17 mouse cellular contexts compared by ENCODE assay signal in the genomic region with DNA sequence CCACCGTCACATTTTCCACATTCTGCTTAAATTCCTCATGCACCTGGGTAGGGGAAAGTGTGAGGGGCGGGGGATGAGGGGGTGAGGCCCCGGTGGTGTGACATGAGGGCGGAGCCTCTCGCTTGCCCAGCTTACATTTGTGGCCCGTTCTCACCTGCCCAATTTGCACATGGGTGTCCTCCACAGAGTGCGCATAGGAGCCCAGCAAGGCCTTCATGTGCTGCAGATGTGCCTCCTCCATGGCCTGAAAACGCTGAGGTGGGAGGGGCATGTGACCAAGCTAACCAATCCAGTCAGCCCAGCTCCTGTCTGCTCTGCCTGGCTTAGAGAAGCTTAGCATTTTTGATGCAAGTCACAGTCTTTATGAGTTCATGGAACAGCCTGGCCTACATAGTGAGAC. TPM values are rescaled to one million over a fixed set of nuclear protein-coding genes. Genes with fewer than 3 reads are reported as not detected.
"Had no signal": no experiment of that assay in that cellular context is flagged by ENCODE, and none has a peak within 500 bp of the region (broad histone marks: within the 10 kb centered on the region; RNA-seq: fewer than 3 reads in every experiment).

No protein-coding gene starts in this region.

- H3K4me2 ChIP-seq: liver, embryonic 15.5 days; midbrain, embryonic 13.5 days; neural tube, embryonic 12.5 days; stomach, embryonic 15.5 days had no signal

- H3K27me3 ChIP-seq: liver, embryonic 15.5 days; midbrain, embryonic 13.5 days; neural tube, embryonic 12.5 days; stomach, embryonic 15.5 days had no signal

- H3K9me3 ChIP-seq: liver, embryonic 15.5 days; midbrain, embryonic 13.5 days; neural tube, embryonic 12.5 days; stomach, embryonic 15.5 days had no signal

- ATAC-seq: lung, postnatal 0 days; midbrain, embryonic 13.5 days had no signal

- H3K27ac ChIP-seq: kidney, postnatal 0 days; liver, embryonic 15.5 days; midbrain, embryonic 13.5 days; neural tube, embryonic 12.5 days; stomach, embryonic 15.5 days had no signal

- DNase-seq: kidney, adult 8-10 months; kidney, postnatal 36 days; layer of hippocampus, adult 9-11 months; layer of hippocampus, postnatal 36 days; left cerebral cortex, postnatal 4 days; lung, adult 2 months; lung, postnatal 36 days; right cerebral cortex, postnatal 14 days; thymus, adult 2 months; thymus, postnatal 36 days had no signal

- H3K9ac ChIP-seq: liver, embryonic 15.5 days; midbrain, embryonic 13.5 days; neural tube, embryonic 12.5 days; stomach, embryonic 15.5 days had no signal

- H3K4me3 ChIP-seq: liver, embryonic 15.5 days; midbrain, embryonic 13.5 days; neural tube, embryonic 12.5 days; stomach, embryonic 15.5 days had no signal

- H3K36me3 ChIP-seq: stomach, embryonic 15.5 days had no signal

RNA-seq across cellular contexts. Expression of gene B3gnt3, which starts 13.9 kb away (rescaled TPM):
- total RNA-seq: monocyte, adult 5-6 weeks had no signal

RNA-seq across cellular contexts. Expression of gene Insl3, which starts 26.5 kb away (rescaled TPM):
- total RNA-seq: monocyte, adult 5-6 weeks had no signal
- polyA plus RNA-seq: neural tube, embryonic 12.5 days had no signal
